Mouse (Mus musculus) thymus, postnatal 0 days (tissue): ENCODE measurements around the gene Fxn. TPM values are rescaled to one million over a fixed set of nuclear protein-coding genes. Genes with fewer than 3 reads are reported as not detected.
A peak's percentile ranks its signal among the peaks of the same experiment; 100 is the strongest.

Experiments
- DNase-seq: peaks from one replicate; pipeline ENCODE4 v3.0.0-alpha.2; 2015; ENCODE audit warnings: low spot score
- polyA plus RNA-seq: library from polyadenylated mRNA; unstranded; fragments of >200 nt; fragmentation: Nextera tagmentation; extraction: Ambion mirVana; gene quantifications from 2 replicates; pipeline ENCODE4 v1.2.1, GENCODE M21; 2015

The Fxn gene
- polyA plus RNA-seq, 1 experiment from 2014 or later = 72.7 TPM

- no peak for DNase-seq
Observed at GRCm38 (mm10) chr19:24301768-24302148, 21.4 kb upstream of the Fxn start.

- DNase-seq = peak; percentile 88
Observed at GRCm38 (mm10) chr19:24300994-24301767, 20.8 kb upstream of the Fxn start.

- DNase-seq = no peak
Observed at GRCm38 (mm10) chr19:24293537-24293936, 13.1 kb upstream of the Fxn start.

GRCm38 (mm10) chr19:24284187-24284586, 3.8 kb upstream of the Fxn start:
- DNase-seq = peak; percentile 75

- DNase-seq = no peak
Observed at GRCm38 (mm10) chr19:24281288-24281980, 1.0 kb upstream of the Fxn start.

GRCm38 (mm10) chr19:24279706-24280600, 452 bp downstream of the Fxn start:
- peak; percentile 89 for DNase-seq

- no peak for DNase-seq
Observed at GRCm38 (mm10) chr19:24278859-24279258, 1.5 kb downstream of the Fxn start.

- no peak for DNase-seq
Observed at GRCm38 (mm10) chr19:24274281-24274680, 6.1 kb downstream of the Fxn start.

GRCm38 (mm10) chr19:24271746-24272426, 8.5 kb downstream of the Fxn start:
- DNase-seq = peak; percentile 74

GRCm38 (mm10) chr19:24271326-24271725, 9.1 kb downstream of the Fxn start:
- no peak for DNase-seq

GRCm38 (mm10) chr19:24268531-24268930, 11.9 kb downstream of the Fxn start:
- DNase-seq = no peak

- DNase-seq = no peak
Observed at GRCm38 (mm10) chr19:24266046-24266830, 14.2 kb downstream of the Fxn start.

- DNase-seq = peak; percentile 82
Observed at GRCm38 (mm10) chr19:24264991-24265390, 15.4 kb downstream of the Fxn start.

GRCm38 (mm10) chr19:24262736-24263135, 17.7 kb downstream of the Fxn start:
- no peak for DNase-seq

GRCm38 (mm10) chr19:24259390-24260351, 20.7 kb downstream of the Fxn start:
- DNase-seq = no peak

GRCm38 (mm10) chr19:24258368-24258767, 22.0 kb downstream of the Fxn start:
- no peak for DNase-seq

- DNase-seq = no peak
Observed at GRCm38 (mm10) chr19:24257962-24258361, 22.4 kb downstream of the Fxn start.

GRCm38 (mm10) chr19:24253657-24254260, 26.6 kb downstream of the Fxn start:
- DNase-seq = no peak

- DNase-seq = no peak
Observed at GRCm38 (mm10) chr19:24251869-24252268, 28.5 kb downstream of the Fxn start.
